19 mouse cellular contexts compared by ENCODE assay signal in the genomic region with DNA sequence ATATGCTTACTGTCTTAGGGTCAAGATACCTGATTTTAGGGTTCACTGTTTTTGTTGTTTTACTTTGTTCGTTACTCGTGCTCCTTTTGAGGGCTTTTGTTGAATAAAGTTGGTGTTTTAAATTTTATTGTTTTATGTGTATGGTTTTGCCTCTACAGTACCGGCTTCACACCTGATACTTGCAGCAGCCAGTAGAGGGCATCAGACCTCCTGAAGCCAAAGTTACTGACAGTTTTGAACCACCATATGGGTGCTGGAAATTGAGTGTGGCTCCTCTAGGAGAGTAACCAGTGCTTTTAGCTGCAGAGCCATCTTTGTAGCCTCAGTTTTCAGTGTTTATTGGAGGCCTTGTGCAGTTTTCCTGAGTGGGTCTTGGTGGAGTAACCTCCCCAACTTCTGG. TPM values are rescaled to one million over a fixed set of nuclear protein-coding genes. Genes with fewer than 3 reads are reported as not detected.
A peak's percentile ranks its signal among the peaks of the same experiment; 100 is the strongest.
DNase-seq lines count a peak whose midpoint lies in the region; ATAC-seq and TF ChIP-seq lines count a peak whose summit lies in the region.
"Had no signal": no experiment of that assay in that cellular context is flagged by ENCODE, and none has a peak within 500 bp of the region (broad histone marks: within the 10 kb centered on the region; RNA-seq: fewer than 3 reads in every experiment).

No protein-coding gene starts in this region.

- no peak for TF ChIP-seq POLR2A in CH12.LX (IDR thresholded peaks at IDR 0.05; ENCODE audit: low read depth, low read length)

- dilution Hi-C loops in CH12.LX (cut with MboI; ENCODE audit: extremely low pct_ligation_motif_present, extremely low pct_unique_long_range_greater_than_20kb, low sequenced_read_pairs), result no loop called here

- no peak overlapping the region for H3K4me2 ChIP-seq in liver, postnatal 0 days (ENCODE audit: low read depth, low read length)
- H3K4me2 ChIP-seq in liver, embryonic 11.5 days, result no peak overlapping the region
- H3K4me2 ChIP-seq in CH12.LX (ENCODE audit: insufficient read depth, low read depth, poor library complexity, severe bottlenecking), result no peak overlapping the region
- H3K4me2 ChIP-seq in hindbrain, embryonic 14.5 days (replicated peaks), result no peak overlapping the region
- no peak overlapping the region for H3K4me2 ChIP-seq in heart, embryonic 12.5 days
- H3K4me2 ChIP-seq: kidney, embryonic 15.5 days; lung, embryonic 15.5 days had no signal

- 67% methylated on average over 3 of the region's 3 CpGs for WGBS in liver, postnatal 0 days (ENCODE audit: insufficient replicate concordance)
- WGBS in liver, embryonic 11.5 days, result 66% methylated on average over 3 of the region's 3 CpGs
- WGBS in hindbrain, embryonic 14.5 days, result 83% methylated on average over 3 of the region's 3 CpGs
- WGBS in heart, embryonic 12.5 days, result 74% methylated on average over 3 of the region's 3 CpGs

- peaks cover 2% of the 10 kb centered on the region for H3K4me1 ChIP-seq in liver, postnatal 0 days (ENCODE audit: insufficient read depth)
- 0 out of 2 replicates have a peak, but pooled peaks cover 2% of the 10 kb centered on the region for H3K4me1 ChIP-seq in liver, embryonic 11.5 days (replicated peaks; ENCODE audit: control insufficient read depth, insufficient read depth, low read length)
- H3K4me1 ChIP-seq in CH12.LX (ENCODE audit: control insufficient read depth in 1 of 2, insufficient read depth in 2 of 2), result no peaks in the 10 kb centered on the region
- no peaks in the 10 kb centered on the region for H3K4me1 ChIP-seq in hindbrain, embryonic 14.5 days (replicated peaks; ENCODE audit: control insufficient read depth, insufficient read depth, low read length)
- 0 out of 2 replicates have a peak, but pooled peaks cover 4% of the 10 kb centered on the region for H3K4me1 ChIP-seq in heart, embryonic 12.5 days (replicated peaks)
- H3K4me1 ChIP-seq: embryonic facial prominence, embryonic 10.5 days; kidney, embryonic 15.5 days; limb, embryonic 10.5 days; lung, embryonic 15.5 days had no signal

- no peaks in the 10 kb centered on the region for H3K27me3 ChIP-seq in liver, postnatal 0 days (ENCODE audit: insufficient read depth, low read length)
- no peaks in the 10 kb centered on the region for H3K27me3 ChIP-seq in liver, embryonic 11.5 days (replicated peaks; ENCODE audit: control insufficient read depth, insufficient read depth, low read length)
- H3K27me3 ChIP-seq in CH12.LX (replicated peaks), result peaks cover 2% of the 10 kb centered on the region
- no peaks in the 10 kb centered on the region for H3K27me3 ChIP-seq in hindbrain, embryonic 14.5 days (ENCODE audit: control insufficient read depth, insufficient read depth, low read length)
- 0 out of 2 replicates have a peak, but pooled peaks cover 5% of the 10 kb centered on the region for H3K27me3 ChIP-seq in heart, embryonic 12.5 days (replicated peaks)
- H3K27me3 ChIP-seq: kidney, embryonic 15.5 days; lung, embryonic 15.5 days had no signal

- intact Hi-C loops in gastrocnemius, adult 2 months (cut with DNase I), result no loop called here

- TF ChIP-seq EP300 in liver, postnatal 0 days (IDR thresholded peaks at IDR 0.05; ENCODE audit: low read depth), result no peak
- TF ChIP-seq EP300 in CH12.LX (IDR thresholded peaks at IDR 0.05; ENCODE audit: low read length), result no peak

- no peaks in the 10 kb centered on the region for H3K79me2 ChIP-seq in CH12.LX (replicated peaks; ENCODE audit: control insufficient read depth, extremely low read depth, insufficient read depth, poor library complexity, severe bottlenecking)

- H3K27ac ChIP-seq in gastrocnemius, adult 2 months, result no peak overlapping the region
- H3K27ac ChIP-seq in liver, postnatal 0 days (ENCODE audit: low read depth), result no peak overlapping the region
- no peak overlapping the region for H3K27ac ChIP-seq in liver, embryonic 11.5 days (ENCODE audit: low read depth, low read length)
- H3K27ac ChIP-seq in CH12.LX (ENCODE audit: insufficient read depth, low read depth), result no peak overlapping the region
- no peak overlapping the region for H3K27ac ChIP-seq in hindbrain, embryonic 14.5 days
- H3K27ac ChIP-seq in heart, embryonic 12.5 days (ENCODE audit: poor library complexity, severe bottlenecking), result no peak overlapping the region
- H3K27ac ChIP-seq: embryonic facial prominence, embryonic 10.5 days; kidney, embryonic 15.5 days; limb, embryonic 10.5 days; lung, embryonic 15.5 days had no signal

- H3K9ac ChIP-seq in liver, postnatal 0 days (replicated peaks), result no peak overlapping the region
- H3K9ac ChIP-seq in liver, embryonic 11.5 days (ENCODE audit: low read depth, low read length), result no peak overlapping the region
- H3K9ac ChIP-seq in CH12.LX (ENCODE audit: insufficient read depth, low read depth), result no peak overlapping the region
- H3K9ac ChIP-seq in hindbrain, embryonic 14.5 days, result no peak overlapping the region
- H3K9ac ChIP-seq in heart, embryonic 12.5 days, result no peak overlapping the region
- H3K9ac ChIP-seq: kidney, embryonic 15.5 days; lung, embryonic 15.5 days had no signal

- no peak for DNase-seq in gastrocnemius, adult 2 months
- DNase-seq in gastrocnemius, postnatal 25 days, result no peak
- DNase-seq in liver, postnatal 0 days, result no peak
- no peak for DNase-seq in liver, embryonic 11.5 days (ENCODE audit: low spot score)
- peak; percentile 31 for DNase-seq in CH12.LX (ENCODE audit: extremely low read depth)
- DNase-seq in hindbrain, embryonic 14.5 days (ENCODE audit: low spot score), result no peak
- DNase-seq: adrenal gland, postnatal 25 days; cerebellum, postnatal 10 days had no signal

- no peaks in the 10 kb centered on the region for H3K36me3 ChIP-seq in liver, postnatal 0 days (replicated peaks; ENCODE audit: insufficient read depth, low read length)
- H3K36me3 ChIP-seq in liver, embryonic 11.5 days (ENCODE audit: control insufficient read depth, insufficient read depth, low read length), result no peaks in the 10 kb centered on the region
- no peaks in the 10 kb centered on the region for H3K36me3 ChIP-seq in CH12.LX (replicated peaks in 1 of 2; ENCODE audit: control insufficient read depth in 1 of 2, insufficient read depth in 1 of 2, low read length in 1 of 2)
- no peaks in the 10 kb centered on the region for H3K36me3 ChIP-seq in hindbrain, embryonic 14.5 days (replicated peaks; ENCODE audit: control insufficient read depth, insufficient read depth)
- no peaks in the 10 kb centered on the region for H3K36me3 ChIP-seq in heart, embryonic 12.5 days
- H3K36me3 ChIP-seq: embryonic facial prominence, embryonic 10.5 days; kidney, embryonic 15.5 days; limb, embryonic 10.5 days; lung, embryonic 15.5 days had no signal

- no peaks in the 10 kb centered on the region for H3K9me3 ChIP-seq in liver, postnatal 0 days (ENCODE audit: low read length)
- H3K9me3 ChIP-seq in liver, embryonic 11.5 days (ENCODE audit: control insufficient read depth, low read length), result no peaks in the 10 kb centered on the region
- H3K9me3 ChIP-seq in CH12.LX (replicated peaks; ENCODE audit: low read length), result peaks cover 3% of the 10 kb centered on the region
- no peaks in the 10 kb centered on the region for H3K9me3 ChIP-seq in hindbrain, embryonic 14.5 days (ENCODE audit: control insufficient read depth, low read length)
- no peaks in the 10 kb centered on the region for H3K9me3 ChIP-seq in heart, embryonic 12.5 days (replicated peaks)
- H3K9me3 ChIP-seq: embryonic facial prominence, embryonic 10.5 days; kidney, embryonic 15.5 days; limb, embryonic 10.5 days; lung, embryonic 15.5 days had no signal

- TF ChIP-seq CTCF in gastrocnemius, adult 2 months (IDR thresholded peaks at IDR 0.05), result peak; percentile 41
- peak; percentile 43; the same call in 1 of the 2 replicates for TF ChIP-seq CTCF in liver, postnatal 0 days (IDR thresholded peaks at IDR 0.05; ENCODE audit: low read depth)
- peak in 1 of 2 experiments; percentile 69; a peak in 2 of 4 replicates for TF ChIP-seq CTCF in CH12.LX (conservative IDR thresholded peaks at IDR 0.05 in 1 of 2, IDR thresholded peaks at IDR 0.05 in 1 of 2; ENCODE audit: low read depth in 2 of 2, low read length in 2 of 2)

- no peak overlapping the region for H3K4me3 ChIP-seq in gastrocnemius, adult 2 months
- H3K4me3 ChIP-seq in liver, postnatal 0 days (ENCODE audit: low read depth, low read length), result no peak overlapping the region
- H3K4me3 ChIP-seq in liver, embryonic 11.5 days (ENCODE audit: low read depth, low read length), result no peak overlapping the region
- no peak overlapping the region for H3K4me3 ChIP-seq in CH12.LX (replicated peaks in 1 of 3; ENCODE audit: low read depth in 2 of 3, low read length in 2 of 3, poor library complexity in 1 of 3)
- H3K4me3 ChIP-seq in hindbrain, embryonic 14.5 days (replicated peaks; ENCODE audit: low read length), result no peak overlapping the region
- no peak overlapping the region for H3K4me3 ChIP-seq in heart, embryonic 12.5 days
- H3K4me3 ChIP-seq: embryonic facial prominence, embryonic 10.5 days; kidney, embryonic 15.5 days; limb, embryonic 10.5 days; lung, embryonic 15.5 days had no signal

- no peak for ATAC-seq in liver, postnatal 0 days
- ATAC-seq in liver, embryonic 11.5 days (replicated peaks; ENCODE audit: low FRiP score), result no peak
- 0 out of 2 replicates have a peak, but pooled peaks have one; percentile 49 for ATAC-seq in erythroblast, adult 5-6 weeks (replicated peaks; ENCODE audit: low FRiP score, poor library complexity, severe bottlenecking)
- ATAC-seq in hindbrain, embryonic 14.5 days (ENCODE audit: low FRiP score), result no peak
- ATAC-seq in heart, embryonic 12.5 days (ENCODE audit: insufficient number of reproducible peaks, low FRiP score), result no peak

- in situ Hi-C loops in CH12.LX (cut with MboI; ENCODE audit: low pct_ligation_motif_present, low pct_unique_long_range_greater_than_20kb, low sequenced_read_pairs), result no loop called here

- peak; percentile 41 for TF ChIP-seq RAD21 in CH12.LX (IDR thresholded peaks at IDR 0.05; ENCODE audit: low read depth, low read length)

RNA-seq across cellular contexts. Expression of a gene that starts 2.2 kb away (rescaled TPM):
- total RNA-seq in gastrocnemius, adult 2 months (2021), result not detected
- total RNA-seq in gastrocnemius, postnatal 25 days (2021), result not detected
- polyA plus RNA-seq in liver, postnatal 0 days (2015; fragmentation: Nextera tagmentation; extraction: Ambion mirVana), result not detected in 2 replicates
- 0.43 and 0.44 TPM in 2 replicates for polyA plus RNA-seq in liver, embryonic 11.5 days (2014; fragmentation: Nextera tagmentation; extraction: Ambion mirVana)
- total RNA-seq in CH12.LX (2012; rRNA removed) (0.21 TPM in 1 of 2 replicates, not detected in the other), CH12.LX (2014; rRNA removed) (0.51 and 0.95 TPM in 2 replicates)
- 0.35 and 0.57 TPM in 2 replicates for polyA plus RNA-seq in CH12.LX (2012; ENCODE audit: insufficient read length, low read depth)
- total RNA-seq in erythroblast, adult 5-6 weeks (2015; ENCODE audit: low replicate concordance), result not detected in 2 replicates
- total RNA-seq in erythroblast, adult 5-6 weeks (2017; ENCODE audit: low replicate concordance), result not detected in 2 replicates
- not detected in 2 replicates for polyA plus RNA-seq in hindbrain, embryonic 14.5 days (2014; fragmentation: Nextera tagmentation; extraction: Ambion mirVana)
- polyA plus RNA-seq in heart, embryonic 12.5 days (2016; fragmentation: Nextera tagmentation; extraction: Ambion mirVana), result 0.15 and 0.54 TPM in 2 replicates
- total RNA-seq: adrenal gland, postnatal 25 days; layer of hippocampus, postnatal 10 days had no signal
- polyA plus RNA-seq: embryonic facial prominence, embryonic 10.5 days; heart, embryonic 14.5 days; hindbrain, embryonic 11.5 days; kidney, embryonic 15.5 days; limb, embryonic 10.5 days; lung, embryonic 15.5 days had no signal

RNA-seq across cellular contexts. Expression of a gene that starts 11.9 kb away (rescaled TPM):
- total RNA-seq in gastrocnemius, adult 2 months (2021), result 1 to 10 TPM; 1.4 to 3.1 TPM
- 1 to 10 TPM in 1 of 2 experiments, under 1 TPM in 1; 0.35 to 1.1 TPM for total RNA-seq in gastrocnemius, postnatal 25 days (2021)
- not detected in 2 replicates for polyA plus RNA-seq in liver, postnatal 0 days (2015; fragmentation: Nextera tagmentation; extraction: Ambion mirVana)
- not detected in 2 replicates for polyA plus RNA-seq in liver, embryonic 11.5 days (2014; fragmentation: Nextera tagmentation; extraction: Ambion mirVana)
- not detected in 2 replicates for total RNA-seq in CH12.LX (2012; rRNA removed)
- not detected in 2 replicates for total RNA-seq in CH12.LX (2014; rRNA removed)
- polyA plus RNA-seq in CH12.LX (2012; ENCODE audit: insufficient read length, low read depth), result not detected in 2 replicates
- not detected in 2 replicates for total RNA-seq in erythroblast, adult 5-6 weeks (2015; ENCODE audit: low replicate concordance)
- not detected in 2 replicates for total RNA-seq in erythroblast, adult 5-6 weeks (2017; ENCODE audit: low replicate concordance)
- 0.19 and 0.99 TPM in 2 replicates for polyA plus RNA-seq in hindbrain, embryonic 14.5 days (2014; fragmentation: Nextera tagmentation; extraction: Ambion mirVana)
- polyA plus RNA-seq in heart, embryonic 12.5 days (2016; fragmentation: Nextera tagmentation; extraction: Ambion mirVana), result not detected in 2 replicates
- total RNA-seq: adrenal gland, postnatal 25 days had no signal
- polyA plus RNA-seq: embryonic facial prominence, embryonic 10.5 days; lung, embryonic 15.5 days; urinary bladder, adult 2 months had no signal

RNA-seq across cellular contexts. Expression of a gene that starts 29.7 kb away (rescaled TPM):
- not detected for total RNA-seq in gastrocnemius, adult 2 months (2021)
- not detected for total RNA-seq in gastrocnemius, postnatal 25 days (2021)
- polyA plus RNA-seq in liver, postnatal 0 days (2015; fragmentation: Nextera tagmentation; extraction: Ambion mirVana), result 0.05 TPM in 1 of 2 replicates, not detected in the other
- 0.29 TPM in 1 of 2 replicates, not detected in the other for polyA plus RNA-seq in liver, embryonic 11.5 days (2014; fragmentation: Nextera tagmentation; extraction: Ambion mirVana)
- total RNA-seq in CH12.LX (2012; rRNA removed) (0.64 and 0.92 TPM in 2 replicates), CH12.LX (2014; rRNA removed) (1.4 and 1.5 TPM in 2 replicates)
- 2.3 and 2.4 TPM in 2 replicates for polyA plus RNA-seq in CH12.LX (2012; ENCODE audit: insufficient read length, low read depth)
- not detected in 2 replicates for total RNA-seq in erythroblast, adult 5-6 weeks (2015; ENCODE audit: low replicate concordance)
- total RNA-seq in erythroblast, adult 5-6 weeks (2017; ENCODE audit: low replicate concordance), result not detected in 2 replicates
- polyA plus RNA-seq in hindbrain, embryonic 14.5 days (2014; fragmentation: Nextera tagmentation; extraction: Ambion mirVana), result not detected in 2 replicates
- polyA plus RNA-seq in heart, embryonic 12.5 days (2016; fragmentation: Nextera tagmentation; extraction: Ambion mirVana), result not detected in 2 replicates
- total RNA-seq: adrenal gland, postnatal 25 days; gastrocnemius, postnatal 4 days; layer of hippocampus, postnatal 10 days had no signal
- polyA plus RNA-seq: embryonic facial prominence, embryonic 10.5 days; heart, embryonic 14.5 days; hindbrain, embryonic 11.5 days; kidney, embryonic 15.5 days; limb, embryonic 10.5 days; lung, embryonic 15.5 days had no signal

RNA-seq across cellular contexts. Expression of a gene that starts 56.0 kb away (rescaled TPM):
- 1 to 10 TPM; 7.5 to 9.6 TPM for total RNA-seq in gastrocnemius, adult 2 months (2021)
- total RNA-seq in gastrocnemius, postnatal 25 days (2021), result 1 to 10 TPM; 4.8 to 6.9 TPM
- 2.3 and 3.2 TPM in 2 replicates for polyA plus RNA-seq in liver, postnatal 0 days (2015; fragmentation: Nextera tagmentation; extraction: Ambion mirVana)
- 5.1 and 5.6 TPM in 2 replicates for polyA plus RNA-seq in liver, embryonic 11.5 days (2014; fragmentation: Nextera tagmentation; extraction: Ambion mirVana)
- total RNA-seq in CH12.LX (2012; rRNA removed) (9.1 and 10.6 TPM in 2 replicates), CH12.LX (2014; rRNA removed) (10.5 and 11.6 TPM in 2 replicates)
- 8.8 and 12.0 TPM in 2 replicates for polyA plus RNA-seq in CH12.LX (2012; ENCODE audit: insufficient read length, low read depth)
- total RNA-seq in erythroblast, adult 5-6 weeks (2015; ENCODE audit: low replicate concordance), result 0.84 and 6.9 TPM in 2 replicates
- 0.51 and 3.9 TPM in 2 replicates for total RNA-seq in erythroblast, adult 5-6 weeks (2017; ENCODE audit: low replicate concordance)
- polyA plus RNA-seq in hindbrain, embryonic 14.5 days (2014; fragmentation: Nextera tagmentation; extraction: Ambion mirVana), result 23.2 and 27.5 TPM in 2 replicates
- 7.8 and 8.4 TPM in 2 replicates for polyA plus RNA-seq in heart, embryonic 12.5 days (2016; fragmentation: Nextera tagmentation; extraction: Ambion mirVana)

RNA-seq across cellular contexts. Expression of a gene that starts 56.3 kb away (rescaled TPM):
- total RNA-seq in gastrocnemius, adult 2 months (2021), result 10 to 100 TPM; 11.4 to 14.1 TPM
- total RNA-seq in gastrocnemius, postnatal 25 days (2021), result 10 to 100 TPM; 11.5 to 11.6 TPM
- 17.7 and 17.9 TPM in 2 replicates for polyA plus RNA-seq in liver, postnatal 0 days (2015; fragmentation: Nextera tagmentation; extraction: Ambion mirVana)
- 21.7 and 23.4 TPM in 2 replicates for polyA plus RNA-seq in liver, embryonic 11.5 days (2014; fragmentation: Nextera tagmentation; extraction: Ambion mirVana)
- total RNA-seq in CH12.LX (2012; rRNA removed), result 16.4 and 19.0 TPM in 2 replicates
- total RNA-seq in CH12.LX (2014; rRNA removed), result 10.3 and 13.7 TPM in 2 replicates
- polyA plus RNA-seq in CH12.LX (2012; ENCODE audit: insufficient read length, low read depth), result 18.4 and 24.6 TPM in 2 replicates
- total RNA-seq in erythroblast, adult 5-6 weeks (2015; ENCODE audit: low replicate concordance), result 0.77 and 1.0 TPM in 2 replicates
- 2.6 TPM in 2 replicates for total RNA-seq in erythroblast, adult 5-6 weeks (2017; ENCODE audit: low replicate concordance)
- polyA plus RNA-seq in hindbrain, embryonic 14.5 days (2014; fragmentation: Nextera tagmentation; extraction: Ambion mirVana), result 30.3 and 31.1 TPM in 2 replicates
- polyA plus RNA-seq in heart, embryonic 12.5 days (2016; fragmentation: Nextera tagmentation; extraction: Ambion mirVana), result 27.2 and 31.8 TPM in 2 replicates
